Mouse (Mus musculus) liver, postnatal 0 days (tissue): Measurements from ENCODE around the gene Zfp316.

Experiments
- CTCF ChIP-seq: sonication (generic); IDR thresholded peaks from 2 replicates; pipeline ENCODE4 v1.5.1; 2016; ENCODE audit warnings: antibody characterized with exemption, low read depth
- EP300 ChIP-seq: IDR thresholded peaks from 2 replicates; pipeline ENCODE4 v1.6.1; 2016; ENCODE audit warnings: antibody characterized with exemption, low read depth, mild to moderate bottlenecking

DNA sequence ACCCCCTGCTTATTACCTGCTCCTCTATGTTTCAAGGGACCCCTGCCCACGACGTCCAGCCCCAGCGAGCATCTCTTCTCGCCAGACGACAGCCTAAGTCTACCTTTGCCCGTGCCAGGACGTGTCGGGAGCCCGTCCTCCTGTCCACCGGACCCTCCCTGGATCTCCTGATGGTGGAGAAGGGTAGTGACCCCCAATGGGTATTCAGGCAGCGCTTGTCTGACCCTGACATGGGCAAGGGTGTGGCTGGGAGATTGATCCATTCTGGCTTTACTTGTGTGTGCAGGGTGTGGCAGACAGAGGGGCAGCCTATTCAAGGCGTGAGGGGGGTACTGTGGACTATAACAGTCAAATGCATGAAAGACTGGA, 313 bp upstream of the Zfp316 start:
- TF ChIP-seq EP300 (no peak), CTCF (no peak)
